In the genomic region with DNA sequence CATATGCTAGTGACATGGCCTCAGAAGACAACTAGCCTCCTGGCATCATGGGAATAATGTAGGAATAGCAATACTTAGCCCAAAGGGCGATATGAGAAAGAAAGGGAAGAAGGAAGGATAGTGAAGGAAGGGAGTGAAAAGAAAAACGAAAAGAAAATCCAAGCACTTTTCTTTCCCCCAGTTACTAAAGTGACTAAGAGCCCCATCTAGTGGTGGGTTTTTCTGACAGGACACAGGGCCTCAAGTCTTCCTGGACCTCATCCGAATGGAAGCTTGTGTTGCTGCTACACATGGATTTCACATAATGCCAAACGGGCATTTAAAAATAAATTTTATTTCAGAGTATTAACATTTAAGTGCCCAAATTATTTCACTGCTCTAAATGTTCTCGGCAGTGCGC, we compare ENCODE assay signal across 8 mouse cellular contexts. TPM values are rescaled to one million over a fixed set of nuclear protein-coding genes. Genes with fewer than 3 reads are reported as not detected.
A peak's percentile ranks its signal among the peaks of the same experiment; 100 is the strongest.
DNase-seq lines count a peak whose midpoint lies in the region; ATAC-seq and TF ChIP-seq lines count a peak whose summit lies in the region.

No protein-coding gene starts in this region.

- no peaks in the 10 kb centered on the region for H3K79me2 ChIP-seq in liver, adult 2 months (ENCODE audit: control insufficient read depth, insufficient read depth, low read length)

- no peak for TF ChIP-seq POLR2A in liver, adult 2 months (IDR thresholded peaks at IDR 0.05; ENCODE audit: extremely low read depth, insufficient read depth, low read length)

- no peaks in the 10 kb centered on the region for H3K9me3 ChIP-seq in embryonic facial prominence, embryonic 11.5 days (replicated peaks; ENCODE audit: control insufficient read depth, low read length)
- no peaks in the 10 kb centered on the region for H3K9me3 ChIP-seq in embryonic facial prominence, embryonic 10.5 days

- peak; percentile 45 for TF ChIP-seq CTCF in liver, adult 2 months (IDR thresholded peaks at IDR 0.05; ENCODE audit: low read depth, low read length)

- peak; percentile 77 for DNase-seq in embryonic facial prominence, embryonic 11.5 days (ENCODE audit: low spot score)
- no peak for DNase-seq in embryonic facial prominence, embryonic 10.5 days (ENCODE audit: low spot score)
- peak; percentile 35 for DNase-seq in liver, adult 2 months (ENCODE audit: extremely low read depth, low read depth, low spot score)
- DNase-seq in liver (no peak), NIH3T3 (ENCODE audit: low read depth) (peak; percentile 83)
- peak; percentile 39 for DNase-seq in forelimb bud, embryonic 11.5 days (ENCODE audit: low read depth, low spot score)
- peak; percentile 67 for DNase-seq in lung, postnatal 14 days
- DNase-seq in ovary, adult 18-20 months (ENCODE audit: low spot score): no peak

- 58% methylated on average over 6 of the region's 6 CpGs for WGBS in embryonic facial prominence, embryonic 11.5 days
- WGBS in embryonic facial prominence, embryonic 10.5 days: 58% methylated on average over 6 of the region's 6 CpGs
- 45% methylated on average over 6 of the region's 6 CpGs for WGBS in liver, adult 2 months

- H3K4me3 ChIP-seq in embryonic facial prominence, embryonic 11.5 days (ENCODE audit: low read depth, low read length): no peak overlapping the region
- H3K4me3 ChIP-seq in embryonic facial prominence, embryonic 10.5 days: no peak overlapping the region
- no peak overlapping the region for H3K4me3 ChIP-seq in liver, adult 2 months (ENCODE audit: insufficient read depth, low read depth, low read length)

- H3K4me1 ChIP-seq in embryonic facial prominence, embryonic 11.5 days (ENCODE audit: control insufficient read depth, insufficient read depth, low read length): no peaks in the 10 kb centered on the region
- H3K4me1 ChIP-seq in embryonic facial prominence, embryonic 10.5 days: no peaks in the 10 kb centered on the region
- H3K4me1 ChIP-seq in liver, adult 2 months (ENCODE audit: control insufficient read depth, insufficient read depth, low read length): no peaks in the 10 kb centered on the region; the same call in 1 of the 2 replicates

- ATAC-seq in embryonic facial prominence, embryonic 11.5 days (replicated peaks; ENCODE audit: insufficient number of reproducible peaks, low FRiP score, low TSS enrichment, low read depth): no peak

- no peak overlapping the region for H3K27ac ChIP-seq in embryonic facial prominence, embryonic 11.5 days (replicated peaks; ENCODE audit: low read depth, low read length)
- no peak overlapping the region for H3K27ac ChIP-seq in embryonic facial prominence, embryonic 10.5 days (replicated peaks)
- no peak overlapping the region for H3K27ac ChIP-seq in liver, adult 2 months (replicated peaks; ENCODE audit: insufficient read depth, low read depth, low read length)

- no peak overlapping the region for H3K9ac ChIP-seq in embryonic facial prominence, embryonic 11.5 days (replicated peaks; ENCODE audit: low read length)
- no peak overlapping the region for H3K9ac ChIP-seq in liver, adult 2 months (ENCODE audit: low read depth, low read length)

- no peak overlapping the region for H3K4me2 ChIP-seq in embryonic facial prominence, embryonic 11.5 days (ENCODE audit: low read depth, low read length)

- no peaks in the 10 kb centered on the region for H3K36me3 ChIP-seq in embryonic facial prominence, embryonic 11.5 days (replicated peaks; ENCODE audit: control insufficient read depth, insufficient read depth, low read depth, low read length)
- H3K36me3 ChIP-seq in embryonic facial prominence, embryonic 10.5 days (replicated peaks): peaks cover 32% of the 10 kb centered on the region
- H3K36me3 ChIP-seq in liver, adult 2 months (ENCODE audit: control insufficient read depth, insufficient read depth, low read length): no peaks in the 10 kb centered on the region

- no peaks in the 10 kb centered on the region for H3K27me3 ChIP-seq in embryonic facial prominence, embryonic 11.5 days (ENCODE audit: control insufficient read depth, insufficient read depth, low read length)
- H3K27me3 ChIP-seq in embryonic facial prominence, embryonic 10.5 days (replicated peaks; ENCODE audit: low read depth, poor library complexity, severe bottlenecking): no peaks in the 10 kb centered on the region
- no peaks in the 10 kb centered on the region for H3K27me3 ChIP-seq in liver, adult 2 months (ENCODE audit: control insufficient read depth, insufficient read depth, low read length)

RNA-seq across cellular contexts. Expression of gene Stxbp4, which starts 14.4 kb away (rescaled TPM):
- 35.1 and 38.2 TPM in 2 replicates for polyA plus RNA-seq in embryonic facial prominence, embryonic 11.5 days (2014; fragmentation: Nextera tagmentation; extraction: Ambion mirVana)
- polyA plus RNA-seq in embryonic facial prominence, embryonic 10.5 days (2016; fragmentation: Nextera tagmentation; extraction: Ambion mirVana): 37.9 and 38.6 TPM in 2 replicates
- 1.6 and 1.8 TPM in 2 replicates for total RNA-seq in liver, adult 2 months (2014; rRNA removed)
- 0.61 and 0.62 TPM in 2 replicates for polyA plus RNA-seq in liver, adult 2 months (2012; rRNA removed)

RNA-seq across cellular contexts. Expression of gene Cox11, which starts 14.5 kb away (rescaled TPM):
- 28.6 and 30.5 TPM in 2 replicates for polyA plus RNA-seq in embryonic facial prominence, embryonic 11.5 days (2014; fragmentation: Nextera tagmentation; extraction: Ambion mirVana)
- polyA plus RNA-seq in embryonic facial prominence, embryonic 10.5 days (2016; fragmentation: Nextera tagmentation; extraction: Ambion mirVana): 30.2 and 36.4 TPM in 2 replicates
- 10.6 and 11.5 TPM in 2 replicates for total RNA-seq in liver, adult 2 months (2014; rRNA removed)
- polyA plus RNA-seq in liver, adult 2 months (2012; rRNA removed): 15.7 and 16.6 TPM in 2 replicates

Comparison
In these comparisons a context has a peak if more than half of its experiments do, and no peak if none do; other contexts are left out.
1. DNase-seq: peak in embryonic facial prominence, embryonic 11.5 days (single experiment), liver, adult 2 months (single experiment), NIH3T3 (single experiment), forelimb bud, embryonic 11.5 days (single experiment) and lung, postnatal 14 days (single experiment); none in embryonic facial prominence, embryonic 10.5 days (single experiment), liver (single experiment) and ovary, adult 18-20 months (single experiment).
2. RNA of gene Stxbp4, which starts 14.4 kb away (polyA plus RNA-seq): 37.9 to 38.6 TPM in embryonic facial prominence, embryonic 10.5 days and 35.1 to 38.2 TPM in embryonic facial prominence, embryonic 11.5 days; 0.61 to 0.62 TPM in liver, adult 2 months; every median in the first group is over 10 times any median in the second.